Mouse (Mus musculus): ENCODE measurements around the gene Pex16.

- TF ChIP-seq CTCF (IDR thresholded peaks at IDR 0.05; ENCODE audit: low read depth, low read length), result no peak
- no peak for TF ChIP-seq POLR2A (IDR thresholded peaks at IDR 0.05; ENCODE audit: extremely low read depth, insufficient read depth, low read length)
Measured at GRCm38 (mm10) chr2:92374514-92374913, at the start of gene Pex16, which contains the start of gene Large2.

Measured in liver, adult 2 months (tissue).